Mouse (Mus musculus): ENCODE results near the gene Dlgap3. TPM values are rescaled to one million over a fixed set of nuclear protein-coding genes. Genes with fewer than 3 reads are reported as not detected.
A peak's percentile ranks its signal among the peaks of the same experiment; 100 is the strongest.

Gene Dlgap3
- polyA plus RNA-seq, 1 experiment from 2014 or later: 11.7 TPM

- 18% methylated on average over 8 of the region's 8 CpGs for WGBS
- no peak overlapping the region for H3K9ac ChIP-seq
- H3K4me3 ChIP-seq: no peak overlapping the region; the same call in 1 of the 2 replicates
- H3K4me1 ChIP-seq: peaks cover 32% of the 10 kb centered on the region
- no peaks in the 10 kb centered on the region for H3K36me3 ChIP-seq
- ATAC-seq (ENCODE audit: low FRiP score, low read depth): 0 out of 2 replicates have a peak, but pooled peaks have one; percentile 2
- peak overlapping the region; percentile 98 for H3K4me2 ChIP-seq (replicated peaks)
- peaks cover 33% of the 10 kb centered on the region for H3K27me3 ChIP-seq (replicated peaks)
- no peak overlapping the region for H3K27ac ChIP-seq
- no peaks in the 10 kb centered on the region for H3K9me3 ChIP-seq
These were observed 1.3 kb upstream of the Dlgap3 start for GRCm38 (mm10) chr4:127167731-127168130.

- Histone ChIP-seq H3K27me3 (replicated peaks) (peaks cover 38% of the 10 kb centered on the region), H3K4me1 (peaks cover 36% of the 10 kb centered on the region)
- ATAC-seq (ENCODE audit: low FRiP score, low read depth): peak; percentile 73
These were observed 642 bp upstream of the Dlgap3 start for GRCm38 (mm10) chr4:127168211-127168913.

GRCm38 (mm10) chr4:127169346-127170221 lies 580 bp downstream of the Dlgap3 start:
- WGBS: 2% methylated on average over 50 of the region's 51 CpGs
- H3K27ac ChIP-seq: 0 out of 2 replicates have a peak overlapping the region, but pooled peaks have one; percentile 57
- H3K4me1 ChIP-seq: peaks cover 39% of the 10 kb centered on the region

More at GRCm38 (mm10) chr4:127168211-127168913, 642 bp upstream of the Dlgap3 start:
- Histone ChIP-seq H3K27ac (peak overlapping the region; percentile 57; the same call in 1 of the 2 replicates), H3K36me3 (no peaks in the 10 kb centered on the region), H3K9ac (peak overlapping the region; percentile 86), H3K4me3 (peak overlapping the region; percentile 87), H3K9me3 (no peaks in the 10 kb centered on the region), H3K4me2 (replicated peaks) (peak overlapping the region; percentile 98)
- under 1% methylated on average over 39 of the region's 39 CpGs for WGBS

GRCm38 (mm10) chr4:127170866-127171265 lies 1.9 kb downstream of the Dlgap3 start:
- WGBS: 20% methylated on average over 5 of the region's 5 CpGs
- H3K9ac ChIP-seq: no peak overlapping the region
- no peak overlapping the region for H3K27ac ChIP-seq
- peaks cover 39% of the 10 kb centered on the region for H3K4me1 ChIP-seq
- peak overlapping the region; percentile 98 for H3K4me2 ChIP-seq (replicated peaks)
- no peak for ATAC-seq (ENCODE audit: low FRiP score, low read depth)
- H3K27me3 ChIP-seq (replicated peaks): peaks cover 40% of the 10 kb centered on the region
- no peaks in the 10 kb centered on the region for H3K36me3 ChIP-seq
- no peaks in the 10 kb centered on the region for H3K9me3 ChIP-seq
- H3K4me3 ChIP-seq: no peak overlapping the region

More at GRCm38 (mm10) chr4:127169346-127170221, 580 bp downstream of the Dlgap3 start:
- Histone ChIP-seq H3K27me3 (replicated peaks) (peaks cover 40% of the 10 kb centered on the region), H3K4me2 (replicated peaks) (peak overlapping the region; percentile 98), H3K36me3 (no peaks in the 10 kb centered on the region), H3K4me3 (peak overlapping the region; percentile 87), H3K9ac (peak overlapping the region; percentile 86), H3K9me3 (no peaks in the 10 kb centered on the region)
- ATAC-seq (ENCODE audit: low FRiP score, low read depth): peak; percentile 59

- peak overlapping the region; percentile 98 for H3K4me2 ChIP-seq (replicated peaks)
- 55% methylated on average over 4 of the region's 4 CpGs for whole genome bisulfite sequencing
- no peaks in the 10 kb centered on the region for H3K9me3 ChIP-seq
- H3K9ac ChIP-seq: no peak overlapping the region
- H3K4me3 ChIP-seq: no peak overlapping the region
- H3K4me1 ChIP-seq: peaks cover 39% of the 10 kb centered on the region
- ATAC-seq (ENCODE audit: low FRiP score, low read depth): no peak
- no peaks in the 10 kb centered on the region for H3K36me3 ChIP-seq
- no peak overlapping the region for H3K27ac ChIP-seq
- peaks cover 40% of the 10 kb centered on the region for H3K27me3 ChIP-seq (replicated peaks)
These were observed 2.4 kb downstream of the Dlgap3 start for GRCm38 (mm10) chr4:127171341-127171905.

- H3K27me3 ChIP-seq (replicated peaks): peaks cover 40% of the 10 kb centered on the region
- no peaks in the 10 kb centered on the region for H3K36me3 ChIP-seq
- no peak overlapping the region for H3K4me3 ChIP-seq
- H3K9me3 ChIP-seq: no peaks in the 10 kb centered on the region
- H3K4me2 ChIP-seq (replicated peaks): peak overlapping the region; percentile 18; the same call in 1 of the 2 replicates
- no peak overlapping the region for H3K9ac ChIP-seq
- ATAC-seq (ENCODE audit: low FRiP score, low read depth): no peak
- H3K27ac ChIP-seq: no peak overlapping the region
- WGBS: 25% methylated on average over 7 of the region's 7 CpGs
- H3K4me1 ChIP-seq: peaks cover 39% of the 10 kb centered on the region
These were observed 3.1 kb downstream of the Dlgap3 start for GRCm38 (mm10) chr4:127172119-127172518.

- Histone ChIP-seq H3K9ac (no peak overlapping the region), H3K4me3 (no peak overlapping the region), H3K27ac (no peak overlapping the region), H3K4me1 (peaks cover 39% of the 10 kb centered on the region), H3K27me3 (replicated peaks) (peaks cover 39% of the 10 kb centered on the region), H3K4me2 (replicated peaks) (no peak overlapping the region), H3K36me3 (no peaks in the 10 kb centered on the region), H3K9me3 (no peaks in the 10 kb centered on the region)
- 66% methylated on average over 4 of the region's 4 CpGs for WGBS
- ATAC-seq (ENCODE audit: low FRiP score, low read depth): no peak
These were observed 3.6 kb downstream of the Dlgap3 start for GRCm38 (mm10) chr4:127172614-127173013.

GRCm38 (mm10) chr4:127173461-127173860 lies 4.5 kb downstream of the Dlgap3 start:
- WGBS: 6% methylated on average over 8 of the region's 8 CpGs
- Histone ChIP-seq H3K4me1 (peaks cover 31% of the 10 kb centered on the region), H3K9ac (no peak overlapping the region), H3K27ac (no peak overlapping the region), H3K27me3 (replicated peaks) (peaks cover 31% of the 10 kb centered on the region), H3K4me3 (no peak overlapping the region), H3K9me3 (no peaks in the 10 kb centered on the region), H3K4me2 (replicated peaks) (no peak overlapping the region), H3K36me3 (no peaks in the 10 kb centered on the region)
- ATAC-seq (ENCODE audit: low FRiP score, low read depth): no peak

GRCm38 (mm10) chr4:127174075-127174899 lies 5.3 kb downstream of the Dlgap3 start:
- no peak for ATAC-seq (ENCODE audit: low FRiP score, low read depth)
- no peak overlapping the region for H3K4me2 ChIP-seq (replicated peaks)
- no peaks in the 10 kb centered on the region for H3K9me3 ChIP-seq
- no peak overlapping the region for H3K9ac ChIP-seq
- no peaks in the 10 kb centered on the region for H3K36me3 ChIP-seq
- H3K27ac ChIP-seq: no peak overlapping the region
- peaks cover 28% of the 10 kb centered on the region for H3K27me3 ChIP-seq (replicated peaks)
- peaks cover 26% of the 10 kb centered on the region for H3K4me1 ChIP-seq
- WGBS: 58% methylated on average over 8 of the region's 8 CpGs
- H3K4me3 ChIP-seq: no peak overlapping the region

GRCm38 (mm10) chr4:127174900-127175278 lies 5.9 kb downstream of the Dlgap3 start:
- no peak for ATAC-seq (ENCODE audit: low FRiP score, low read depth)
- Histone ChIP-seq H3K4me3 (no peak overlapping the region), H3K4me1 (peaks cover 20% of the 10 kb centered on the region), H3K36me3 (no peaks in the 10 kb centered on the region), H3K27me3 (replicated peaks) (peaks cover 22% of the 10 kb centered on the region), H3K4me2 (replicated peaks) (no peak overlapping the region), H3K27ac (no peak overlapping the region), H3K9ac (no peak overlapping the region), H3K9me3 (no peaks in the 10 kb centered on the region)
- WGBS: 65% methylated on average over 4 of the region's 4 CpGs

- peaks cover 10% of the 10 kb centered on the region for H3K27me3 ChIP-seq (replicated peaks)
- H3K9ac ChIP-seq: no peak overlapping the region
- no peak overlapping the region for H3K4me2 ChIP-seq (replicated peaks)
- no peak overlapping the region for H3K4me3 ChIP-seq
- no peak for ATAC-seq (ENCODE audit: low FRiP score, low read depth)
- H3K27ac ChIP-seq: no peak overlapping the region
- no peaks in the 10 kb centered on the region for H3K36me3 ChIP-seq
- 79% methylated on average over 11 of the region's 11 CpGs for WGBS
- no peaks in the 10 kb centered on the region for H3K9me3 ChIP-seq
- H3K4me1 ChIP-seq: peaks cover 6% of the 10 kb centered on the region; the same call in 1 of the 2 replicates
These were observed 9.0 kb downstream of the Dlgap3 start for GRCm38 (mm10) chr4:127177961-127178360.
